Mouse (Mus musculus): ENCODE data around the gene Osbpl5. TPM values are rescaled to one million over a fixed set of nuclear protein-coding genes. Genes with fewer than 3 reads are reported as not detected.

Osbpl5 gene
- polyA plus RNA-seq, 1 experiment from 2014 or later, result 26.4 TPM

DNA sequence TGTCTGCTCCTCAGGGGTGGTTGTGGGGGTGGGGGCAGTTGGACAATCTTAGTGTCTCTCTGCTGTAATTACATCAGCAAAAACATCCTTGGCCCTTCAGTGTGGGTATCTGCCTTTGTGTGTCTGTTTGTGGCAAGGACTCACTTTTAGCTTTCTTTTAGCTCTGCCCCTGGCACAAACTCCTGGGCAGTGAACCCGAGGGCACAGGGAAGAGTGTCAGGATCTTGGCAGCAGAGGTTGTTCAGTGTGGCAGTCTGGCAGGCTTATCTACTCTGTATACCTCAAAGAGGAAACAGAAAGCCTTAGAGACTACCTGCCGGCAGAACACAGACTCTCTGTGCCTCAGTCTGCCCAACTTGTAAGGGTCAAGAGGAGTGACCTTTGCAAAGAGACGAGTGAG is 911 bp upstream of the Osbpl5 start:
- H3K9ac ChIP-seq (ENCODE audit: low read depth, low read length), result no peak overlapping the region
- H3K4me2 ChIP-seq (ENCODE audit: low read depth, low read length), result no peak overlapping the region
- H3K9me3 ChIP-seq (ENCODE audit: control insufficient read depth, low read length), result no peaks in the 10 kb centered on the region
- H3K4me1 ChIP-seq (ENCODE audit: control insufficient read depth, insufficient read depth, low read length), result peaks cover 5% of the 10 kb centered on the region
- 65% methylated on average over 3 of the region's 3 CpGs for WGBS
- ATAC-seq, result no peak; the same call in 1 of the 2 replicates
- H3K4me3 ChIP-seq (ENCODE audit: low read length), result no peak overlapping the region
- no peaks in the 10 kb centered on the region for H3K36me3 ChIP-seq (ENCODE audit: control insufficient read depth, insufficient read depth, low read length)
- H3K27ac ChIP-seq (ENCODE audit: low read length), result no peak overlapping the region
- H3K27me3 ChIP-seq (replicated peaks; ENCODE audit: control insufficient read depth, insufficient read depth, low read length), result peaks cover 6% of the 10 kb centered on the region; the same call in 1 of the 2 replicates

- peak; percentile 91 for ATAC-seq
- Histone ChIP-seq H3K27me3 (replicated peaks; ENCODE audit: control insufficient read depth, insufficient read depth, low read length) (peaks cover 6% of the 10 kb centered on the region; the same call in 1 of the 2 replicates), H3K4me1 (ENCODE audit: control insufficient read depth, insufficient read depth, low read length) (peaks cover 5% of the 10 kb centered on the region), H3K4me3 (ENCODE audit: low read length) (peak overlapping the region; percentile 50), H3K9me3 (ENCODE audit: control insufficient read depth, low read length) (no peaks in the 10 kb centered on the region), H3K9ac (ENCODE audit: low read depth, low read length) (peak overlapping the region; percentile 62), H3K4me2 (ENCODE audit: low read depth, low read length) (peak overlapping the region; percentile 88), H3K36me3 (ENCODE audit: control insufficient read depth, insufficient read depth, low read length) (no peaks in the 10 kb centered on the region), H3K27ac (ENCODE audit: low read length) (no peak overlapping the region)
- WGBS, result under 1% methylated on average over 15 of the region's 15 CpGs
These were observed 224 bp upstream of the Osbpl5 start for GRCm38 (mm10) chr7:143757027-143757390.

GRCm38 (mm10) chr7:143755357-143756124 is 1.2 kb downstream of the Osbpl5 start:
- no peak overlapping the region for H3K27ac ChIP-seq (ENCODE audit: low read length)
- H3K4me3 ChIP-seq (ENCODE audit: low read length), result no peak overlapping the region
- WGBS, result 74% methylated on average over 9 of the region's 9 CpGs
- no peaks in the 10 kb centered on the region for H3K36me3 ChIP-seq (ENCODE audit: control insufficient read depth, insufficient read depth, low read length)
- ATAC-seq, result no peak
- H3K9ac ChIP-seq (ENCODE audit: low read depth, low read length), result no peak overlapping the region
- H3K27me3 ChIP-seq (replicated peaks; ENCODE audit: control insufficient read depth, insufficient read depth, low read length), result peaks cover 6% of the 10 kb centered on the region; the same call in 1 of the 2 replicates
- H3K4me2 ChIP-seq (ENCODE audit: low read depth, low read length), result no peak overlapping the region
- peaks cover 5% of the 10 kb centered on the region for H3K4me1 ChIP-seq (ENCODE audit: control insufficient read depth, insufficient read depth, low read length)
- H3K9me3 ChIP-seq (ENCODE audit: control insufficient read depth, low read length), result no peaks in the 10 kb centered on the region

DNA sequence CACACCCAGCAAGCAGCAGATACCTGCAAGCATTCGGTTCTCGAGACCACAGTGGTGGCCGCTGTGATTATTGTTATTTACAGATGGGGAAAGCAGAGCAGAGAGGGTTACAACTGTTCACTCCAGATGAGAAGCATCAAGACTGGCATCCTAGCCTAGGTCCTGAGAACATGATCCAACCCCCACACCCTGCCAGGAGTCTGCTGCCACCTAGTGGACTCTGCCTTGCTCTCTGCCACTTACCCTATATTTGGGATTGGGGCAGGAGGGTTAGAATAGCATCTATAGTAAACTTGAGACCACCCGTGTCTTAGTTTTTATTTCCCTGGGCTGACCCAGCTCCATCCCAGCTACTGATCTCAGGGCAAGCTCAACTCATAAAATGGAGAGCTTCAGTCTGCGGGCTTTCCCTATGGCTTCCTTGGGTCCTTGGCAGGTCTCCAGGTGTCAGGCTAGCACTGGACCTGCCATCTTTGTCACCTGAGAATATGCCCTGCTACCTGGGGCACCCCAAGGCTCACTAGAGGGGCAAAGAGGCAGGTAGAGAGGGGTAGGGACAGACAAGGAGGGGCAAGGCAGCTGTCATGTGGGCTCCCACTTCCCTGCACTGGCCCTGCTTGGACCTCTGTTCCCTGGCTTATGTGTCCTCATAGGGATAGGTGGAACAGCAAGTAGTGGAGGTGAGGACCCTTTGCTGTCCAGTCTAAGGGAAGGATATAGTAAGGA is 2.6 kb downstream of the Osbpl5 start:
- H3K36me3 ChIP-seq (ENCODE audit: control insufficient read depth, insufficient read depth, low read length), result no peaks in the 10 kb centered on the region
- H3K27me3 ChIP-seq (replicated peaks; ENCODE audit: control insufficient read depth, insufficient read depth, low read length), result peaks cover 6% of the 10 kb centered on the region; the same call in 1 of the 2 replicates
- H3K9ac ChIP-seq (ENCODE audit: low read depth, low read length), result no peak overlapping the region
- no peak overlapping the region for H3K27ac ChIP-seq (ENCODE audit: low read length)
- no peak overlapping the region for H3K4me3 ChIP-seq (ENCODE audit: low read length)
- peaks cover 5% of the 10 kb centered on the region for H3K4me1 ChIP-seq (ENCODE audit: control insufficient read depth, insufficient read depth, low read length)
- no peak for ATAC-seq
- WGBS, result 34% methylated on average over 5 of the region's 5 CpGs
- H3K4me2 ChIP-seq (ENCODE audit: low read depth, low read length), result no peak overlapping the region
- H3K9me3 ChIP-seq (ENCODE audit: control insufficient read depth, low read length), result no peaks in the 10 kb centered on the region

GRCm38 (mm10) chr7:143752606-143753005 is 4.2 kb downstream of the Osbpl5 start:
- H3K4me3 ChIP-seq (ENCODE audit: low read length), result no peak overlapping the region
- H3K27ac ChIP-seq (ENCODE audit: low read length), result no peak overlapping the region
- H3K4me1 ChIP-seq (ENCODE audit: control insufficient read depth, insufficient read depth, low read length), result peaks cover 10% of the 10 kb centered on the region
- H3K9ac ChIP-seq (ENCODE audit: low read depth, low read length), result no peak overlapping the region
- ATAC-seq, result no peak
- WGBS, result 77% methylated on average over 3 of the region's 3 CpGs
- no peaks in the 10 kb centered on the region for H3K9me3 ChIP-seq (ENCODE audit: control insufficient read depth, low read length)
- peaks cover 6% of the 10 kb centered on the region; the same call in 1 of the 2 replicates for H3K27me3 ChIP-seq (replicated peaks; ENCODE audit: control insufficient read depth, insufficient read depth, low read length)
- no peaks in the 10 kb centered on the region for H3K36me3 ChIP-seq (ENCODE audit: control insufficient read depth, insufficient read depth, low read length)
- H3K4me2 ChIP-seq (ENCODE audit: low read depth, low read length), result no peak overlapping the region

GRCm38 (mm10) chr7:143752056-143752455 is 4.7 kb downstream of the Osbpl5 start:
- Histone ChIP-seq H3K4me2 (ENCODE audit: low read depth, low read length) (no peak overlapping the region), H3K4me3 (ENCODE audit: low read length) (no peak overlapping the region), H3K9me3 (ENCODE audit: control insufficient read depth, low read length) (no peaks in the 10 kb centered on the region), H3K4me1 (ENCODE audit: control insufficient read depth, insufficient read depth, low read length) (peaks cover 10% of the 10 kb centered on the region), H3K36me3 (ENCODE audit: control insufficient read depth, insufficient read depth, low read length) (no peaks in the 10 kb centered on the region), H3K27me3 (replicated peaks; ENCODE audit: control insufficient read depth, insufficient read depth, low read length) (peaks cover 6% of the 10 kb centered on the region; the same call in 1 of the 2 replicates), H3K9ac (ENCODE audit: low read depth, low read length) (no peak overlapping the region), H3K27ac (ENCODE audit: low read length) (no peak overlapping the region)
- ATAC-seq, result peak; percentile 41
- 53% methylated on average over 4 of the region's 4 CpGs for WGBS

DNA sequence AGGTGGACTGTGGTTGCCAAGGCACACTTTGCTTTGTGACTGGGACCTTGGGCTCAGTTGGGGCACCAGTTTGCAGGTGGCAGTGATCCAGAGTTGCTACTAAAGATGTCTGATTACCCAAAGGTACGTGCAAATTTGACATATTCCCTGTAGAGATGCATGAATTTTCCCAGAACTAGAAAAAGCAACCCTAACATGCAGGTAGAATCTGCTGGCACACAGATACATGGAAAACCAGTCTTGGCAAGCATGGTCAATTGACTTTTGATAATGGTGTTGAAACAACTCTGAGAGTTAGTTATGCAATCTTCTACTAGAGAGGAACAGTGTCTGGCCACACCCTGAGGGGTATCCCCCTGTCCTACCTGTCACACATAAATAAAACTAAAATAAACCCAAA is 5.4 kb downstream of the Osbpl5 start:
- Histone ChIP-seq H3K4me1 (ENCODE audit: control insufficient read depth, insufficient read depth, low read length) (peaks cover 6% of the 10 kb centered on the region), H3K9ac (ENCODE audit: low read depth, low read length) (no peak overlapping the region), H3K27ac (ENCODE audit: low read length) (no peak overlapping the region; the same call in 1 of the 2 replicates), H3K4me2 (ENCODE audit: low read depth, low read length) (no peak overlapping the region), H3K9me3 (ENCODE audit: control insufficient read depth, low read length) (no peaks in the 10 kb centered on the region), H3K27me3 (replicated peaks; ENCODE audit: control insufficient read depth, insufficient read depth, low read length) (peaks cover 6% of the 10 kb centered on the region; the same call in 1 of the 2 replicates), H3K4me3 (ENCODE audit: low read length) (no peak overlapping the region), H3K36me3 (ENCODE audit: control insufficient read depth, insufficient read depth, low read length) (no peaks in the 10 kb centered on the region)
- no peak for ATAC-seq
- 76% methylated on average over 1 of the region's 1 CpGs for WGBS

GRCm38 (mm10) chr7:143749045-143749444 is 7.7 kb downstream of the Osbpl5 start:
- ATAC-seq, result no peak
- H3K9ac ChIP-seq (ENCODE audit: low read depth, low read length), result no peak overlapping the region
- H3K4me2 ChIP-seq (ENCODE audit: low read depth, low read length), result no peak overlapping the region
- 0 out of 2 replicates have a peak, but pooled peaks cover 5% of the 10 kb centered on the region for H3K4me1 ChIP-seq (ENCODE audit: control insufficient read depth, insufficient read depth, low read length)
- no peak overlapping the region for H3K27ac ChIP-seq (ENCODE audit: low read length)
- H3K9me3 ChIP-seq (ENCODE audit: control insufficient read depth, low read length), result no peaks in the 10 kb centered on the region
- 65% methylated on average over 3 of the region's 3 CpGs for WGBS
- no peak overlapping the region for H3K4me3 ChIP-seq (ENCODE audit: low read length)
- H3K27me3 ChIP-seq (replicated peaks; ENCODE audit: control insufficient read depth, insufficient read depth, low read length), result no peaks in the 10 kb centered on the region
- H3K36me3 ChIP-seq (ENCODE audit: control insufficient read depth, insufficient read depth, low read length), result no peaks in the 10 kb centered on the region

- Histone ChIP-seq H3K4me2 (ENCODE audit: low read depth, low read length) (peak overlapping the region; percentile 44), H3K27ac (ENCODE audit: low read length) (no peak overlapping the region), H3K9me3 (ENCODE audit: control insufficient read depth, low read length) (no peaks in the 10 kb centered on the region), H3K36me3 (ENCODE audit: control insufficient read depth, insufficient read depth, low read length) (no peaks in the 10 kb centered on the region), H3K4me1 (ENCODE audit: control insufficient read depth, insufficient read depth, low read length) (0 out of 2 replicates have a peak, but pooled peaks cover 5% of the 10 kb centered on the region), H3K27me3 (replicated peaks; ENCODE audit: control insufficient read depth, insufficient read depth, low read length) (no peaks in the 10 kb centered on the region), H3K9ac (ENCODE audit: low read depth, low read length) (peak overlapping the region; percentile 53), H3K4me3 (ENCODE audit: low read length) (peak overlapping the region; percentile 24)
- 3% methylated on average over 16 of the region's 16 CpGs for WGBS
- peak; percentile 73 for ATAC-seq
These were observed 8.5 kb downstream of the Osbpl5 start for GRCm38 (mm10) chr7:143748041-143748868.
